Mouse (Mus musculus) hindbrain, embryonic 10.5 days (tissue): ENCODE measurements at regions not wholly inside any gene's neighbourhood (a gene's known extent, or its start where the extent isn't known, plus 50 kb on each side); places are given as distances from the start of the nearest gene placed in this dataset.

Experiments used
- DNase-seq: peaks from one replicate; pipeline ENCODE4 v3.0.0-alpha.2; 2017; ENCODE audit warnings: low spot score
- H3K27ac ChIP-seq: fragments of 300-500 bp; sonication (generic); 2 replicates; pipeline ENCODE4 v1.5.1; 2016; ENCODE audit warnings: mild to moderate bottlenecking, moderate library complexity
- H3K27me3 ChIP-seq: fragments of 300-500 bp; sonication (generic); 2 replicates; pipeline ENCODE4 v1.6.1; 2016; ENCODE audit warnings: mild to moderate bottlenecking; ENCODE audit not compliant: poor library complexity, insufficient read depth, severe bottlenecking
- H3K36me3 ChIP-seq: fragments of 300-500 bp; sonication (generic); 2 replicates; pipeline ENCODE4 v1.6.1; 2016; ENCODE audit warnings: mild to moderate bottlenecking, moderate library complexity
- H3K4me1 ChIP-seq: fragments of 300-500 bp; sonication (generic); replicated peaks from 2 replicates; pipeline ENCODE4 v1.6.1; 2016; ENCODE audit warnings: mild to moderate bottlenecking
- H3K4me3 ChIP-seq: fragments of 300-500 bp; sonication (generic); 2 replicates; pipeline ENCODE4 v1.5.1; 2016; ENCODE audit warnings: mild to moderate bottlenecking, moderate library complexity
- H3K9me3 ChIP-seq: fragments of 300-500 bp; sonication (generic); 2 replicates; pipeline ENCODE4 v1.6.1; 2016; ENCODE audit warnings: mild to moderate bottlenecking, moderate library complexity
- WGBS: fragments of 180-500 bp; shearing (Covaris S2); methylation state at CpG from one replicate; pipeline ENCODE4 v1.1.7; 2016; 5-methylcytosine and 5-hydroxymethylcytosine counted together

GRCm38 (mm10) chr1:128687236-128687927 lies 95.3 kb upstream of the Cxcr4 start:
- Histone ChIP-seq H3K9me3 (no peaks in the 10 kb centered on the region), H3K4me1 (peaks cover 68% of the 10 kb centered on the region), H3K4me3 (peak overlapping the region; percentile 31), H3K27ac (peak overlapping the region; percentile 93), H3K27me3 (0 out of 2 replicates have a peak, but pooled peaks cover 5% of the 10 kb centered on the region), H3K36me3 (no peaks in the 10 kb centered on the region)
- DNase-seq = peak; percentile 85
- WGBS = 3% methylated on average over 9 of the region's 9 CpGs

- 26% methylated on average over 8 of the region's 8 CpGs for WGBS
- Histone ChIP-seq H3K27me3 (0 out of 2 replicates have a peak, but pooled peaks cover 5% of the 10 kb centered on the region), H3K9me3 (no peaks in the 10 kb centered on the region), H3K27ac (peak overlapping the region; percentile 93), H3K36me3 (no peaks in the 10 kb centered on the region), H3K4me3 (no peak overlapping the region), H3K4me1 (peaks cover 75% of the 10 kb centered on the region)
- peak; percentile 16 for DNase-seq
Observed at GRCm38 (mm10) chr1:128685467-128686137, 93.5 kb upstream of the Cxcr4 start.

GRCm38 (mm10) chr1:128682942-128683341 lies 90.8 kb upstream of the Cxcr4 start:
- WGBS = 79% methylated on average over 8 of the region's 8 CpGs
- no peak for DNase-seq
- Histone ChIP-seq H3K4me1 (peaks cover 80% of the 10 kb centered on the region), H3K27me3 (no peaks in the 10 kb centered on the region), H3K27ac (no peak overlapping the region; the same call in 1 of the 2 replicates), H3K4me3 (no peak overlapping the region), H3K36me3 (no peaks in the 10 kb centered on the region), H3K9me3 (no peaks in the 10 kb centered on the region)

GRCm38 (mm10) chr1:128681261-128681660 lies 89.2 kb upstream of the Cxcr4 start:
- peaks cover 3% of the 10 kb centered on the region; the same call in 1 of the 2 replicates for H3K9me3 ChIP-seq
- peak overlapping the region; percentile 41; the same call in 1 of the 2 replicates for H3K27ac ChIP-seq
- peaks cover 67% of the 10 kb centered on the region for H3K4me1 ChIP-seq
- no peak for DNase-seq
- no peak overlapping the region for H3K4me3 ChIP-seq
- H3K36me3 ChIP-seq = no peaks in the 10 kb centered on the region
- no peaks in the 10 kb centered on the region for H3K27me3 ChIP-seq
- WGBS = 71% methylated on average over 4 of the region's 4 CpGs

GRCm38 (mm10) chr1:128680538-128680937 lies 88.4 kb upstream of the Cxcr4 start:
- 43% methylated on average over 3 of the region's 3 CpGs for WGBS
- Histone ChIP-seq H3K36me3 (no peaks in the 10 kb centered on the region), H3K27ac (peak overlapping the region; percentile 13; the same call in 1 of the 2 replicates), H3K27me3 (no peaks in the 10 kb centered on the region), H3K4me3 (no peak overlapping the region), H3K4me1 (peaks cover 60% of the 10 kb centered on the region), H3K9me3 (peaks cover 3% of the 10 kb centered on the region; the same call in 1 of the 2 replicates)
- no peak for DNase-seq

GRCm38 (mm10) chr1:128680012-128680411 lies 87.9 kb upstream of the Cxcr4 start:
- no peak overlapping the region for H3K4me3 ChIP-seq
- H3K9me3 ChIP-seq = peaks cover 3% of the 10 kb centered on the region; the same call in 1 of the 2 replicates
- DNase-seq = no peak
- H3K36me3 ChIP-seq = no peaks in the 10 kb centered on the region
- H3K4me1 ChIP-seq = peaks cover 55% of the 10 kb centered on the region
- H3K27me3 ChIP-seq = no peaks in the 10 kb centered on the region
- 82% methylated on average over 5 of the region's 5 CpGs for WGBS
- H3K27ac ChIP-seq = peak overlapping the region; percentile 86

GRCm38 (mm10) chr1:128679005-128679980 lies 87.2 kb upstream of the Cxcr4 start:
- H3K9me3 ChIP-seq = peaks cover 3% of the 10 kb centered on the region; the same call in 1 of the 2 replicates
- 42% methylated on average over 18 of the region's 18 CpGs for WGBS
- no peaks in the 10 kb centered on the region for H3K27me3 ChIP-seq
- peak; percentile 25 for DNase-seq
- peaks cover 48% of the 10 kb centered on the region for H3K4me1 ChIP-seq
- H3K36me3 ChIP-seq = no peaks in the 10 kb centered on the region
- peak overlapping the region; percentile 86 for H3K27ac ChIP-seq
- no peak overlapping the region for H3K4me3 ChIP-seq

- H3K9me3 ChIP-seq = peaks cover 3% of the 10 kb centered on the region; the same call in 1 of the 2 replicates
- H3K36me3 ChIP-seq = no peaks in the 10 kb centered on the region
- H3K27me3 ChIP-seq = no peaks in the 10 kb centered on the region
- WGBS = 72% methylated on average over 5 of the region's 5 CpGs
- H3K4me3 ChIP-seq = no peak overlapping the region
- H3K27ac ChIP-seq = no peak overlapping the region
- DNase-seq = no peak
- H3K4me1 ChIP-seq = peaks cover 36% of the 10 kb centered on the region
Observed at GRCm38 (mm10) chr1:128675538-128675937, 83.4 kb upstream of the Cxcr4 start.

GRCm38 (mm10) chr1:128672306-128672705 lies 80.2 kb upstream of the Cxcr4 start:
- DNase-seq = no peak
- H3K36me3 ChIP-seq = no peaks in the 10 kb centered on the region
- WGBS = 94% methylated on average over 3 of the region's 3 CpGs
- H3K27me3 ChIP-seq = no peaks in the 10 kb centered on the region
- no peak overlapping the region for H3K4me3 ChIP-seq
- H3K27ac ChIP-seq = no peak overlapping the region
- H3K9me3 ChIP-seq = peaks cover 3% of the 10 kb centered on the region; the same call in 1 of the 2 replicates
- H3K4me1 ChIP-seq = peaks cover 29% of the 10 kb centered on the region

GRCm38 (mm10) chr1:128671495-128671894 lies 79.4 kb upstream of the Cxcr4 start:
- Histone ChIP-seq H3K9me3 (no peaks in the 10 kb centered on the region), H3K4me1 (peaks cover 29% of the 10 kb centered on the region), H3K27ac (no peak overlapping the region), H3K27me3 (no peaks in the 10 kb centered on the region), H3K36me3 (no peaks in the 10 kb centered on the region), H3K4me3 (no peak overlapping the region)
- WGBS = 88% methylated on average over 3 of the region's 3 CpGs
- no peak for DNase-seq

- DNase-seq = no peak
- Histone ChIP-seq H3K4me3 (no peak overlapping the region), H3K27ac (no peak overlapping the region), H3K27me3 (no peaks in the 10 kb centered on the region), H3K36me3 (no peaks in the 10 kb centered on the region), H3K4me1 (peaks cover 29% of the 10 kb centered on the region), H3K9me3 (no peaks in the 10 kb centered on the region)
- WGBS = 64% methylated on average over 5 of the region's 5 CpGs
Observed at GRCm38 (mm10) chr1:128671016-128671415, 78.9 kb upstream of the Cxcr4 start.

- DNase-seq = peak; percentile 40
- Histone ChIP-seq H3K4me1 (peaks cover 29% of the 10 kb centered on the region), H3K27ac (peak overlapping the region; percentile 79)
Observed at GRCm38 (mm10) chr1:128669241-128669666, 77.2 kb upstream of the Cxcr4 start.

More at GRCm38 (mm10) chr1:128669241-128669666, 77.2 kb upstream of the Cxcr4 start:
- Histone ChIP-seq H3K27me3 (no peaks in the 10 kb centered on the region), H3K36me3 (no peaks in the 10 kb centered on the region), H3K4me3 (no peak overlapping the region), H3K9me3 (no peaks in the 10 kb centered on the region)
- WGBS = 26% methylated on average over 2 of the region's 2 CpGs
